Mouse (Mus musculus) macrophage (primary cell): Measurements from ENCODE around the gene Fam187b. TPM values are rescaled to one million over a fixed set of nuclear protein-coding genes. Genes with fewer than 3 reads are reported as not detected.
A peak's percentile ranks its signal among the peaks of the same experiment; 100 is the strongest.

ENCODE experiments used
- H3K27ac ChIP-seq: fragments of 350-480 bp; formaldehyde crosslinking; 2 replicates; pipeline ENCODE4 v1.9.0; 2021
- H3K36me3 ChIP-seq: fragments of 350-480 bp; formaldehyde crosslinking; 2 replicates; pipeline ENCODE4 v1.9.0; 2021; ENCODE audit errors: inconsistent target
- H3K4me3 ChIP-seq: fragments of 350-480 bp; formaldehyde crosslinking; 2 replicates; pipeline ENCODE4 v1.9.0; 2021; ENCODE audit errors: inconsistent target
- H3K79me2 ChIP-seq: fragments of 350-480 bp; formaldehyde crosslinking; 2 replicates; pipeline ENCODE4 v1.9.0; 2021; ENCODE audit errors: inconsistent target
- WGBS: methylation state at CpG from one replicate; pipeline ENCODE4 v1.1.7; 2026; ENCODE audit warnings: inconsistent platforms; ENCODE audit not compliant: missing documents; 5-methylcytosine and 5-hydroxymethylcytosine counted together
- polyA plus RNA-seq: library from polyadenylated mRNA; stranded (reverse); fragments of 250-400 nt; gene quantifications from 3 replicates; pipeline ENCODE4 v1.2.4, GENCODE M21; 2018; ENCODE audit warnings: inconsistent platforms

Gene Fam187b
- polyA plus RNA-seq, 1 experiment from 2014 or later: 0.26 TPM

GRCm38 (mm10) chr7:30969174-30969573 lies 4.4 kb upstream of the Fam187b start:
- Histone ChIP-seq H3K36me3 (no peaks in the 10 kb centered on the region), H3K79me2 (no peaks in the 10 kb centered on the region), H3K27ac (no peak overlapping the region), H3K4me3 (no peak overlapping the region)
- WGBS: 95% methylated on average over 4 of the region's 4 CpGs

- H3K27ac ChIP-seq: no peak overlapping the region
- no peak overlapping the region for H3K4me3 ChIP-seq
- H3K36me3 ChIP-seq: no peaks in the 10 kb centered on the region
- no peaks in the 10 kb centered on the region for H3K79me2 ChIP-seq
- WGBS: 93% methylated on average over 15 of the region's 15 CpGs
Measured at GRCm38 (mm10) chr7:30971901-30972300, 1.7 kb upstream of the Fam187b start.

GRCm38 (mm10) chr7:30972426-30973250 lies 952 bp upstream of the Fam187b start:
- H3K79me2 ChIP-seq: no peaks in the 10 kb centered on the region
- no peak overlapping the region for H3K27ac ChIP-seq
- 22% methylated on average over 41 of the region's 41 CpGs for WGBS

GRCm38 (mm10) chr7:30973251-30973500 lies 414 bp upstream of the Fam187b start, which contains the start of gene Lsr:
TSS of gene Lsr (minus strand) at chr7:30973464.
- H3K36me3 ChIP-seq: no peaks in the 10 kb centered on the region
- peak within 1 kb of the TSS; percentile 41 for H3K27ac ChIP-seq
- peak within 1 kb of the TSS; percentile 35 for H3K4me3 ChIP-seq
- 7% methylated on average over 19 of the region's 19 CpGs for WGBS
- no peaks in the 10 kb centered on the region for H3K79me2 ChIP-seq

More at GRCm38 (mm10) chr7:30972426-30973250, 952 bp upstream of the Fam187b start:
- Histone ChIP-seq H3K36me3 (no peaks in the 10 kb centered on the region), H3K4me3 (no peak overlapping the region)

- WGBS: 94% methylated on average over 4 of the region's 4 CpGs
- no peak overlapping the region for H3K4me3 ChIP-seq
- H3K27ac ChIP-seq: no peak overlapping the region
- no peaks in the 10 kb centered on the region for H3K36me3 ChIP-seq
- no peaks in the 10 kb centered on the region for H3K79me2 ChIP-seq
Measured at GRCm38 (mm10) chr7:30981703-30982102, 8.1 kb downstream of the Fam187b start.

GRCm38 (mm10) chr7:30985357-30985756 lies 11.8 kb downstream of the Fam187b start:
- H3K27ac ChIP-seq: no peak overlapping the region
- no peaks in the 10 kb centered on the region for H3K79me2 ChIP-seq
- no peaks in the 10 kb centered on the region for H3K36me3 ChIP-seq
- 98% methylated on average over 9 of the region's 9 CpGs for WGBS
- no peak overlapping the region for H3K4me3 ChIP-seq

GRCm38 (mm10) chr7:30988519-30989162 lies 15.1 kb downstream of the Fam187b start:
- Histone ChIP-seq H3K36me3 (no peaks in the 10 kb centered on the region), H3K4me3 (no peak overlapping the region), H3K79me2 (no peaks in the 10 kb centered on the region), H3K27ac (no peak overlapping the region)
- 95% methylated on average over 4 of the region's 4 CpGs for WGBS

- Histone ChIP-seq H3K4me3 (no peak overlapping the region), H3K36me3 (no peaks in the 10 kb centered on the region), H3K79me2 (no peaks in the 10 kb centered on the region), H3K27ac (no peak overlapping the region)
- 57% methylated on average over 5 of the region's 5 CpGs for WGBS
Measured at GRCm38 (mm10) chr7:30992148-30992547, 18.6 kb downstream of the Fam187b start.

- no peak overlapping the region for H3K4me3 ChIP-seq
- H3K36me3 ChIP-seq: no peaks in the 10 kb centered on the region
- 98% methylated on average over 5 of the region's 5 CpGs for WGBS
- H3K79me2 ChIP-seq: no peaks in the 10 kb centered on the region
- H3K27ac ChIP-seq: no peak overlapping the region
Measured at GRCm38 (mm10) chr7:30993986-30994385, 20.4 kb downstream of the Fam187b start.

GRCm38 (mm10) chr7:30996491-30996890 lies 22.9 kb downstream of the Fam187b start:
- Histone ChIP-seq H3K4me3 (no peak overlapping the region), H3K79me2 (no peaks in the 10 kb centered on the region), H3K27ac (no peak overlapping the region), H3K36me3 (no peaks in the 10 kb centered on the region)
- 94% methylated on average over 2 of the region's 2 CpGs for WGBS

- 3% methylated on average over 7 of the region's 7 CpGs for WGBS
- Histone ChIP-seq H3K79me2 (no peaks in the 10 kb centered on the region), H3K27ac (peak overlapping the region; percentile 94), H3K36me3 (no peaks in the 10 kb centered on the region), H3K4me3 (no peak overlapping the region)
Measured at GRCm38 (mm10) chr7:31000505-31001020, 27.0 kb downstream of the Fam187b start.

GRCm38 (mm10) chr7:31002650-31003049 lies 29.1 kb downstream of the Fam187b start:
- no peaks in the 10 kb centered on the region for H3K79me2 ChIP-seq
- H3K27ac ChIP-seq: peak overlapping the region; percentile 94
- H3K4me3 ChIP-seq: peak overlapping the region; percentile 37
- H3K36me3 ChIP-seq: no peaks in the 10 kb centered on the region
- WGBS: 2% methylated on average over 8 of the region's 8 CpGs

- Histone ChIP-seq H3K79me2 (no peaks in the 10 kb centered on the region), H3K4me3 (no peak overlapping the region), H3K27ac (peak overlapping the region; percentile 86), H3K36me3 (no peaks in the 10 kb centered on the region)
- 7% methylated on average over 1 of the region's 1 CpGs for WGBS
Measured at GRCm38 (mm10) chr7:31007775-31008174, 34.2 kb downstream of the Fam187b start.

GRCm38 (mm10) chr7:31008175-31008574 lies 34.6 kb downstream of the Fam187b start:
- Histone ChIP-seq H3K4me3 (no peak overlapping the region), H3K36me3 (no peaks in the 10 kb centered on the region), H3K79me2 (no peaks in the 10 kb centered on the region), H3K27ac (peak overlapping the region; percentile 86)
- WGBS: 0% methylated on average over 1 of the region's 1 CpGs

- H3K4me3 ChIP-seq: no peak overlapping the region
- WGBS: 58% methylated on average over 3 of the region's 3 CpGs
- H3K79me2 ChIP-seq: no peaks in the 10 kb centered on the region
- no peaks in the 10 kb centered on the region for H3K36me3 ChIP-seq
- H3K27ac ChIP-seq: peak overlapping the region; percentile 86
Measured at GRCm38 (mm10) chr7:31008889-31009288, 35.3 kb downstream of the Fam187b start.
